Mouse (Mus musculus) heart, embryonic 11.5 days (tissue): Measurements from ENCODE around the gene Tas1r2. TPM values are rescaled to one million over a fixed set of nuclear protein-coding genes. Genes with fewer than 3 reads are reported as not detected.
A peak's percentile ranks its signal among the peaks of the same experiment; 100 is the strongest.

Experiments used
- ATAC-seq: fragments of 200-750 bp; cut with Nextera tagmentation; replicated peaks from 2 replicates; pipeline ENCODE4 v1.8.0; 2017; ENCODE audit warnings: moderate library complexity; ENCODE audit not compliant: insufficient number of reproducible peaks, low FRiP score, low TSS enrichment
- H3K27ac ChIP-seq: fragments of 300-500 bp; sonication (generic); 2 replicates; pipeline ENCODE4 v1.5.1; 2014; ENCODE audit warnings: mild to moderate bottlenecking, low read depth, low read length
- H3K27me3 ChIP-seq: fragments of 300-500 bp; sonication (generic); 2 replicates; pipeline ENCODE4 v1.6.1; 2014; ENCODE audit warnings: mild to moderate bottlenecking, low read length, mixed read lengths; ENCODE audit not compliant: control insufficient read depth, insufficient read depth
- H3K36me3 ChIP-seq: fragments of 300-500 bp; sonication (generic); 2 replicates; pipeline ENCODE4 v1.6.1; 2014; ENCODE audit warnings: mild to moderate bottlenecking, low read length, moderate library complexity, mixed read lengths; ENCODE audit not compliant: control insufficient read depth, insufficient read depth
- H3K4me1 ChIP-seq: fragments of 300-500 bp; sonication (generic); 2 replicates; pipeline ENCODE4 v1.6.1; 2014; ENCODE audit warnings: low read length; ENCODE audit not compliant: control insufficient read depth, insufficient read depth
- H3K4me2 ChIP-seq: fragments of 300-500 bp; sonication (generic); 2 replicates; pipeline ENCODE4 v1.6.1; 2014; ENCODE audit warnings: mild to moderate bottlenecking, moderate library complexity
- H3K4me3 ChIP-seq: fragments of 300-500 bp; sonication (generic); 2 replicates; pipeline ENCODE4 v1.5.1; 2014; ENCODE audit warnings: low read depth, low read length
- H3K9ac ChIP-seq: fragments of 300-500 bp; sonication (generic); 2 replicates; pipeline ENCODE4 v1.6.1; 2014; ENCODE audit warnings: mild to moderate bottlenecking, low read depth, low read length, moderate library complexity
- H3K9me3 ChIP-seq: fragments of 300-500 bp; sonication (generic); replicated peaks from 2 replicates; pipeline ENCODE4 v1.6.1; 2016; ENCODE audit warnings: low read length; ENCODE audit not compliant: control insufficient read depth
- WGBS: fragments of 180-500 bp; shearing (Covaris S2); extraction: QIAGEN DNeasy Blood & Tissue Kit; methylation state at CpG from one replicate; pipeline ENCODE4 v1.1.7; 2014; ENCODE audit not compliant: insufficient replicate concordance; 5-methylcytosine and 5-hydroxymethylcytosine counted together
- polyA plus RNA-seq: library from polyadenylated mRNA; unstranded; fragments of >200 nt; fragmentation: Nextera tagmentation; extraction: Ambion mirVana; gene quantifications from 2 replicates; pipeline ENCODE4 v1.2.1, GENCODE M21; 2014

Gene Tas1r2
- not detected in 2 replicates for polyA plus RNA-seq

- H3K4me2 ChIP-seq, result no peak within 1 kb of the TSS
- WGBS, result 80% methylated on average over 8 of the region's 8 CpGs
- peaks cover 5% of the 10 kb centered on the region; the same call in 1 of the 2 replicates for H3K36me3 ChIP-seq
These were observed at the start of gene Tas1r2 for GRCm38 (mm10) chr4:139653238-139653637. Gene Tas1r2 (plus strand): TSS chr4:139653538.

GRCm38 (mm10) chr4:139605216-139605615 lies 48.1 kb upstream of the Tas1r2 start:
- Histone ChIP-seq H3K36me3 (peaks cover 5% of the 10 kb centered on the region; the same call in 1 of the 2 replicates), H3K4me2 (no peak overlapping the region), H3K9ac (no peak overlapping the region), H3K9me3 (no peaks in the 10 kb centered on the region), H3K27ac (no peak overlapping the region), H3K4me1 (peaks cover 34% of the 10 kb centered on the region), H3K27me3 (no peaks in the 10 kb centered on the region), H3K4me3 (no peak overlapping the region)
- 87% methylated on average over 11 of the region's 11 CpGs for WGBS
- no peak for ATAC-seq

More at GRCm38 (mm10) chr4:139653238-139653637, at the start of gene Tas1r2:
- H3K9me3 ChIP-seq, result no peaks in the 10 kb centered on the region; the same call in 1 of the 2 replicates
- H3K4me3 ChIP-seq, result no peak within 1 kb of the TSS
- ATAC-seq, result no peak
- no peaks in the 10 kb centered on the region for H3K27me3 ChIP-seq
- H3K27ac ChIP-seq, result no peak within 1 kb of the TSS
- no peak within 1 kb of the TSS for H3K9ac ChIP-seq
- no peaks in the 10 kb centered on the region for H3K4me1 ChIP-seq

GRCm38 (mm10) chr4:139606732-139607131 lies 46.6 kb upstream of the Tas1r2 start:
- Histone ChIP-seq H3K9ac (no peak overlapping the region), H3K27ac (no peak overlapping the region), H3K4me2 (no peak overlapping the region), H3K4me1 (peaks cover 22% of the 10 kb centered on the region), H3K9me3 (no peaks in the 10 kb centered on the region), H3K27me3 (no peaks in the 10 kb centered on the region), H3K4me3 (no peak overlapping the region), H3K36me3 (peaks cover 5% of the 10 kb centered on the region; the same call in 1 of the 2 replicates)
- no peak for ATAC-seq
- 95% methylated on average over 5 of the region's 5 CpGs for WGBS

- no peaks in the 10 kb centered on the region for H3K27me3 ChIP-seq
- no peak overlapping the region for H3K27ac ChIP-seq
- H3K4me1 ChIP-seq, result peaks cover 4% of the 10 kb centered on the region; the same call in 1 of the 2 replicates
- H3K9me3 ChIP-seq, result peaks cover 3% of the 10 kb centered on the region; the same call in 1 of the 2 replicates
- ATAC-seq, result no peak
- H3K36me3 ChIP-seq, result peaks cover 15% of the 10 kb centered on the region
- 62% methylated on average over 4 of the region's 4 CpGs for WGBS
- no peak overlapping the region for H3K4me2 ChIP-seq
- no peak overlapping the region for H3K9ac ChIP-seq
- H3K4me3 ChIP-seq, result no peak overlapping the region
These were observed 44.4 kb upstream of the Tas1r2 start for GRCm38 (mm10) chr4:139608975-139609374.

- no peak for ATAC-seq
- WGBS, result 62% methylated on average over 6 of the region's 6 CpGs
- no peak overlapping the region for H3K9ac ChIP-seq
- H3K9me3 ChIP-seq, result peaks cover 3% of the 10 kb centered on the region; the same call in 1 of the 2 replicates
- peaks cover 4% of the 10 kb centered on the region; the same call in 1 of the 2 replicates for H3K4me1 ChIP-seq
- H3K4me3 ChIP-seq, result no peak overlapping the region
- H3K4me2 ChIP-seq, result no peak overlapping the region
- peak overlapping the region; percentile 57 for H3K27ac ChIP-seq
- peaks cover 26% of the 10 kb centered on the region for H3K36me3 ChIP-seq
- no peaks in the 10 kb centered on the region for H3K27me3 ChIP-seq
These were observed 42.4 kb upstream of the Tas1r2 start for GRCm38 (mm10) chr4:139610954-139611353.

GRCm38 (mm10) chr4:139611542-139611953 lies 41.8 kb upstream of the Tas1r2 start:
- Histone ChIP-seq H3K27me3 (no peaks in the 10 kb centered on the region), H3K4me1 (peaks cover 8% of the 10 kb centered on the region; the same call in 1 of the 2 replicates), H3K4me3 (no peak overlapping the region), H3K4me2 (peak overlapping the region; percentile 49), H3K9ac (no peak overlapping the region), H3K9me3 (peaks cover 3% of the 10 kb centered on the region; the same call in 1 of the 2 replicates), H3K36me3 (peaks cover 22% of the 10 kb centered on the region), H3K27ac (0 out of 2 replicates have a peak overlapping the region, but pooled peaks have one; percentile 57)
- 3% methylated on average over 10 of the region's 10 CpGs for WGBS
- 0 out of 2 replicates have a peak, but pooled peaks have one; percentile 52 for ATAC-seq

- Histone ChIP-seq H3K4me1 (peaks cover 10% of the 10 kb centered on the region; the same call in 1 of the 2 replicates), H3K27ac (no peak overlapping the region), H3K9me3 (peaks cover 3% of the 10 kb centered on the region; the same call in 1 of the 2 replicates), H3K4me3 (no peak overlapping the region), H3K4me2 (no peak overlapping the region), H3K9ac (no peak overlapping the region), H3K36me3 (peaks cover 22% of the 10 kb centered on the region), H3K27me3 (no peaks in the 10 kb centered on the region)
- no peak for ATAC-seq
- 87% methylated on average over 21 of the region's 21 CpGs for WGBS
These were observed 38.6 kb upstream of the Tas1r2 start for GRCm38 (mm10) chr4:139614524-139615260.

- 9% methylated on average over 24 of the region's 24 CpGs for WGBS
- Histone ChIP-seq H3K27ac (peak overlapping the region; percentile 16; the same call in 1 of the 2 replicates), H3K36me3 (peaks cover 22% of the 10 kb centered on the region), H3K4me1 (peaks cover 7% of the 10 kb centered on the region; the same call in 1 of the 2 replicates), H3K4me2 (peak overlapping the region; percentile 68), H3K9ac (peak overlapping the region; percentile 74), H3K27me3 (no peaks in the 10 kb centered on the region), H3K9me3 (peaks cover 3% of the 10 kb centered on the region; the same call in 1 of the 2 replicates), H3K4me3 (peak overlapping the region; percentile 47)
- peak; percentile 80 for ATAC-seq
These were observed 36.9 kb upstream of the Tas1r2 start for GRCm38 (mm10) chr4:139616276-139617000.
